9 mouse cellular contexts compared by ENCODE assay signal in genomic region chr13:113409941-113410340, GRCm38 (mm10).
DNase-seq lines count a peak whose midpoint lies in the region; TF ChIP-seq lines count a peak whose summit lies in the region.
"Had no signal": no experiment of that assay in that cellular context is flagged by ENCODE, and none has a peak within 500 bp of the region (broad histone marks: within the 10 kb centered on the region; RNA-seq: fewer than 3 reads in every experiment).

No protein-coding gene starts in this region.

- H3K27ac ChIP-seq in left cerebral cortex, adult 2 months, result no peak overlapping the region
- H3K27ac ChIP-seq: stomach, embryonic 15.5 days had no signal

- no peak overlapping the region for H3K4me3 ChIP-seq in left cerebral cortex, adult 2 months
- H3K4me3 ChIP-seq: stomach, embryonic 15.5 days had no signal

- intact Hi-C loops in left cerebral cortex, adult 2 months (cut with DNase I), result no loop called here

- peak; percentile 6 for DNase-seq in adrenal gland, postnatal 10 days
- no peak for DNase-seq in adrenal gland, adult 2 months
- peak; percentile 86 to 87 for DNase-seq in cerebellum, postnatal 25 days
- DNase-seq in frontal cortex, postnatal 36 days (ENCODE audit: low spot score in 2 of 2), result peak; percentile 58 to 84
- DNase-seq in left cerebral cortex, adult 2 months (ENCODE audit: extremely low spot score in 1 of 2, low spot score in 2 of 2), result peak; percentile 18 to 33
- peak; percentile 65 for DNase-seq in right cerebral cortex, adult 18-20 months
- no peak for DNase-seq in urinary bladder, postnatal 25 days (ENCODE audit: low spot score)
- DNase-seq in adrenal gland, postnatal 4 days (ENCODE audit: low spot score in 2 of 2), result no peak

- TF ChIP-seq CTCF in left cerebral cortex, adult 2 months (IDR thresholded peaks at IDR 0.05), result no peak

Comparison
In these comparisons a context has a peak if more than half of its experiments do, and no peak if none do; other contexts are left out.
1. DNase-seq: peak in adrenal gland, postnatal 10 days (single experiment), cerebellum, postnatal 25 days (2 of 2), frontal cortex, postnatal 36 days (2 of 2), left cerebral cortex, adult 2 months (2 of 2) and right cerebral cortex, adult 18-20 months (single experiment); none in adrenal gland, adult 2 months (single experiment), urinary bladder, postnatal 25 days (single experiment) and adrenal gland, postnatal 4 days (0 of 2).